Mouse (Mus musculus) CH12.LX (cell line): Measurements from ENCODE around the gene Car2.

Experiments
- CTCF ChIP-seq, 2 experiments: IDR thresholded peaks in 1 of 2; conservative IDR thresholded peaks in 1 of 2; 2 replicates each; pipeline ENCODE4 v1.5.1; 2011 to 2012; ENCODE audit warnings: low read depth in 2 of 2, low read length in 2 of 2, improper control_type of control experiment in 1 of 2, inconsistent platforms in 1 of 2, mild to moderate bottlenecking in 1 of 2, moderate library complexity in 1 of 2
- PAX5 ChIP-seq: IDR thresholded peaks from 2 replicates; pipeline ENCODE4 v1.6.1; 2012; ENCODE audit warnings: low read length, inconsistent platforms, mixed read lengths

DNA sequence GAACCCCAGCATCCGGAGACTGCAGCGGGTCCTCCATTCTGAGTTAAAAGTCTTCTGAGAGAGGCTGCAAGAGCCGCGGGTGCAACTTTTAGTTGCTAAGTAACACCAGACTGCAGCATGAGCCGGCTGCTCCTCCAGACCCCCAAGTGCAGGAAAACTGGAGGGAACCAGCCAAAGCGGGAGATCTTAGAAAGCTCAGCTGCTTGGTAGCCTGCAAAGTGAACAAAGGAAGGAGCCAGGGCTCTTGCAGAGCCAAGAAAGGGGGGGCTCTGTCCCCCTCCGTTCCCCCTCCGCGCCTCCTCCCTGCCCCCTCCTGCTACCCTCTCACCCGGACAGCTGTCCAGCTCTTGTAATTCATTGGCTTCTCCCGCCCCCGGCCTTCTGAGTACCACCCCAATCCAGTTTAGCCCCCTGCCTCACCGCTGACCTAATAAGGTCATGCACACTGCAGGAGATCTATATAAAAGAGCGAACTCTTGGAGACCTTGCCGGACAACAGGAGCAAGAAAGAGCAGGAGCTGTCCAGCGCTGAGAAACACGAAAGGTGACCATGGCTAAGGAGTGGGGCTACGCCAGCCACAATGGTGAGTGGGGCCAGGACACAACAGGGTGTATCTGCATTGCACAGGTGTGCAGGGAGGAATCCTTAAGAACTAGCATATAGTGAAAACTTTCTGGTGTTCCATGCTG, 22.9 kb upstream of the Car2 start, which contains the start of gene Car3:
- no peak for TF ChIP-seq CTCF (conservative IDR thresholded peaks at IDR 0.05 in 1 of 2, IDR thresholded peaks at IDR 0.05 in 1 of 2; ENCODE audit: low read depth in 2 of 2, low read length in 2 of 2)
- no peak for TF ChIP-seq PAX5
